In the genomic region with DNA sequence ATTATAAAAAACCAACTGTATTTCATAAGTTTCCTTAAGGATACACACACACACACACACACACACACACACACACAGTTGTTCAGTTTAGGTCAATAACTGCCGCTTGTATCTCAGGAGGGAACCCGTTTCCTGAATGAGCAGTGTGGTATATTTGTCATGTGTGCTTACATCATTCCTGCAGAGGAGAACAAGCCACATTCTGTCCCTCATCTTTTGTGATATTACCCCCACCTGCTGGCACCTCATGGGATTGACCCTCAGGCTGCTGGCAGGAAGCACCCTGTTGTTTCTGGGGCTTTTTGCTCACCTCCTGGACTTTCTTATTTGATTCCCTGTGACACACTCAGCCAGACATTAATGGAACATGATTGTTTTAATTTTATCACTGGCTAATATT, we compare ENCODE assay signal across 8 mouse cellular contexts.
DNase-seq lines count a peak whose midpoint lies in the region; ATAC-seq lines count a peak whose summit lies in the region.

No protein-coding gene starts in this region.

- WGBS in embryonic facial prominence, embryonic 14.5 days, result 0% methylated on average over 2 of the region's 2 CpGs
- WGBS in heart, embryonic 16.5 days, result 0% methylated on average over 2 of the region's 2 CpGs
- 2% methylated on average over 2 of the region's 2 CpGs for WGBS in liver, embryonic 12.5 days (ENCODE audit: insufficient replicate concordance)

- DNase-seq in 3T3-L1 (ENCODE audit: low read depth, low spot score), result peak; percentile 71
- peak; percentile 85 for DNase-seq in adrenal gland, postnatal 10 days
- peak; percentile 74 for DNase-seq in embryonic facial prominence, embryonic 14.5 days (ENCODE audit: low spot score)
- DNase-seq in kidney, postnatal 25 days, result peak; percentile 56 to 67
- peak; percentile 5 to 19 for DNase-seq in natural killer cell, adult 2 months (ENCODE audit: low spot score in 2 of 2)
- DNase-seq in telencephalon, adult 2 months (ENCODE audit: low read depth, low spot score), result peak; percentile 50

- no peak overlapping the region for H3K27ac ChIP-seq in embryonic facial prominence, embryonic 14.5 days (replicated peaks; ENCODE audit: low read depth, low read length)
- no peak overlapping the region for H3K27ac ChIP-seq in heart, embryonic 16.5 days (ENCODE audit: low read length)
- H3K27ac ChIP-seq in liver, embryonic 12.5 days, result no peak overlapping the region

- no peak overlapping the region for H3K4me3 ChIP-seq in embryonic facial prominence, embryonic 14.5 days (ENCODE audit: low read depth, low read length)
- no peak overlapping the region for H3K4me3 ChIP-seq in heart, embryonic 16.5 days (ENCODE audit: low read length)
- H3K4me3 ChIP-seq in liver, embryonic 12.5 days, result no peak overlapping the region

- peak; percentile 79 for ATAC-seq in embryonic facial prominence, embryonic 14.5 days (ENCODE audit: low read depth)
- ATAC-seq in heart, embryonic 16.5 days (replicated peaks; ENCODE audit: extremely low read depth, insufficient read depth, low FRiP score), result peak; percentile 75
- peak; percentile 70 for ATAC-seq in liver, embryonic 12.5 days

- H3K4me2 ChIP-seq in embryonic facial prominence, embryonic 14.5 days (ENCODE audit: low read depth, low read length), result no peak overlapping the region
- no peak overlapping the region for H3K4me2 ChIP-seq in heart, embryonic 16.5 days (ENCODE audit: low read depth, low read length)
- H3K4me2 ChIP-seq in liver, embryonic 12.5 days, result no peak overlapping the region

- H3K36me3 ChIP-seq in embryonic facial prominence, embryonic 14.5 days (ENCODE audit: control insufficient read depth, insufficient read depth, low read length), result no peaks in the 10 kb centered on the region
- no peaks in the 10 kb centered on the region for H3K36me3 ChIP-seq in heart, embryonic 16.5 days (ENCODE audit: control insufficient read depth, insufficient read depth)
- H3K36me3 ChIP-seq in liver, embryonic 12.5 days, result no peaks in the 10 kb centered on the region

- H3K9ac ChIP-seq in embryonic facial prominence, embryonic 14.5 days (ENCODE audit: low read depth, low read length), result no peak overlapping the region
- no peak overlapping the region for H3K9ac ChIP-seq in heart, embryonic 16.5 days (ENCODE audit: low read length)
- no peak overlapping the region for H3K9ac ChIP-seq in liver, embryonic 12.5 days

- H3K27me3 ChIP-seq in embryonic facial prominence, embryonic 14.5 days (replicated peaks; ENCODE audit: control insufficient read depth, insufficient read depth, low read length), result no peaks in the 10 kb centered on the region
- no peaks in the 10 kb centered on the region for H3K27me3 ChIP-seq in heart, embryonic 16.5 days (ENCODE audit: control insufficient read depth, insufficient read depth, low read length)
- no peaks in the 10 kb centered on the region for H3K27me3 ChIP-seq in liver, embryonic 12.5 days (replicated peaks)

- no peaks in the 10 kb centered on the region for H3K4me1 ChIP-seq in embryonic facial prominence, embryonic 14.5 days (ENCODE audit: control insufficient read depth, insufficient read depth, low read length)
- no peaks in the 10 kb centered on the region for H3K4me1 ChIP-seq in heart, embryonic 16.5 days (ENCODE audit: control insufficient read depth, insufficient read depth, low read length)
- no peaks in the 10 kb centered on the region for H3K4me1 ChIP-seq in liver, embryonic 12.5 days

- no peaks in the 10 kb centered on the region for H3K9me3 ChIP-seq in embryonic facial prominence, embryonic 14.5 days (ENCODE audit: control insufficient read depth, low read length)
- H3K9me3 ChIP-seq in heart, embryonic 16.5 days (replicated peaks; ENCODE audit: control insufficient read depth, low read length), result no peaks in the 10 kb centered on the region
- no peaks in the 10 kb centered on the region for H3K9me3 ChIP-seq in liver, embryonic 12.5 days (replicated peaks)

Comparison
In these comparisons a context has a peak if more than half of its experiments do, and no peak if none do; other contexts are left out.
1. DNase-seq: peak in every context shown above with its lines; median percentile 85 in adrenal gland, postnatal 10 days; 74 in embryonic facial prominence, embryonic 14.5 days; 71 in 3T3-L1; 62 in kidney, postnatal 25 days; 50 in telencephalon, adult 2 months; 12 in natural killer cell, adult 2 months.